ENCODE assay signal across 10 mouse cellular contexts in genomic region chr4:32538488-32538887, GRCm38 (mm10).
DNase-seq lines count a peak whose midpoint lies in the region; ATAC-seq and TF ChIP-seq lines count a peak whose summit lies in the region.
"Had no signal": no experiment of that assay in that cellular context is flagged by ENCODE, and none has a peak within 500 bp of the region (broad histone marks: within the 10 kb centered on the region; RNA-seq: fewer than 3 reads in every experiment).

No protein-coding gene starts in this region.

- H3K27ac ChIP-seq in neural tube, embryonic 12.5 days, result no peak overlapping the region
- peak overlapping the region; percentile 49; the same call in 1 of the 2 replicates for H3K27ac ChIP-seq in hindbrain, postnatal 0 days
- H3K27ac ChIP-seq in limb, embryonic 10.5 days, result peak overlapping the region; percentile 86; the same call in 1 of the 2 replicates
- H3K27ac ChIP-seq: limb, embryonic 15.5 days had no signal

- 0 out of 2 replicates have a peak, but pooled peaks have one; percentile 17 for ATAC-seq in neural tube, embryonic 12.5 days (ENCODE audit: low FRiP score, low read depth)
- peak; percentile 28; the same call in 1 of the 2 replicates for ATAC-seq in hindbrain, postnatal 0 days

- H3K4me2 ChIP-seq in neural tube, embryonic 12.5 days (replicated peaks), result no peak overlapping the region
- no peak overlapping the region for H3K4me2 ChIP-seq in hindbrain, postnatal 0 days (ENCODE audit: low read depth, low read length)
- H3K4me2 ChIP-seq: limb, embryonic 15.5 days had no signal

- H3K4me1 ChIP-seq in neural tube, embryonic 12.5 days, result peaks cover 35% of the 10 kb centered on the region
- peaks cover 9% of the 10 kb centered on the region; the same call in 1 of the 2 replicates for H3K4me1 ChIP-seq in hindbrain, postnatal 0 days (ENCODE audit: insufficient read depth, low read length)
- peaks cover 38% of the 10 kb centered on the region for H3K4me1 ChIP-seq in limb, embryonic 10.5 days

- no peak overlapping the region for H3K9ac ChIP-seq in neural tube, embryonic 12.5 days
- H3K9ac ChIP-seq in hindbrain, postnatal 0 days (replicated peaks; ENCODE audit: low read length), result no peak overlapping the region
- H3K9ac ChIP-seq: limb, embryonic 15.5 days had no signal

- no peaks in the 10 kb centered on the region for H3K9me3 ChIP-seq in neural tube, embryonic 12.5 days
- H3K9me3 ChIP-seq in hindbrain, postnatal 0 days (ENCODE audit: low read length), result no peaks in the 10 kb centered on the region
- H3K9me3 ChIP-seq in limb, embryonic 10.5 days (replicated peaks), result no peaks in the 10 kb centered on the region
- H3K9me3 ChIP-seq: limb, embryonic 15.5 days had no signal

- TF ChIP-seq CTCF in hindbrain, postnatal 0 days (IDR thresholded peaks at IDR 0.05; ENCODE audit: low read depth), result no peak

- no peak for DNase-seq in neural tube, embryonic 10.5 days (ENCODE audit: extremely low spot score, low spot score)
- DNase-seq in hindbrain, postnatal 0 days (ENCODE audit: low spot score), result no peak
- DNase-seq in limb, embryonic 10.5 days (ENCODE audit: low spot score), result no peak
- no peak for DNase-seq in urinary bladder, postnatal 14 days (ENCODE audit: low spot score)
- DNase-seq in layer of hippocampus, adult 9-11 months, result no peak
- no peak for DNase-seq in frontal cortex, postnatal 10 days (ENCODE audit: low spot score in 2 of 2)
- DNase-seq in left cerebral cortex, adult 8-10 months (ENCODE audit: low spot score in 2 of 2), result no peak

- no peaks in the 10 kb centered on the region for H3K27me3 ChIP-seq in neural tube, embryonic 12.5 days (replicated peaks)
- no peaks in the 10 kb centered on the region for H3K27me3 ChIP-seq in hindbrain, postnatal 0 days (ENCODE audit: insufficient read depth, low read length)
- H3K27me3 ChIP-seq in limb, embryonic 10.5 days (ENCODE audit: low read depth, poor library complexity, severe bottlenecking), result no peaks in the 10 kb centered on the region
- H3K27me3 ChIP-seq: CH12.LX; limb, embryonic 15.5 days had no signal

- WGBS in neural tube, embryonic 12.5 days, result 74% methylated on average over 4 of the region's 4 CpGs
- WGBS in hindbrain, postnatal 0 days, result 56% methylated on average over 4 of the region's 4 CpGs
- WGBS in limb, embryonic 10.5 days, result 81% methylated on average over 4 of the region's 4 CpGs

- no peak overlapping the region for H3K4me3 ChIP-seq in neural tube, embryonic 12.5 days
- no peak overlapping the region for H3K4me3 ChIP-seq in hindbrain, postnatal 0 days (ENCODE audit: low read length)
- no peak overlapping the region for H3K4me3 ChIP-seq in limb, embryonic 10.5 days
- H3K4me3 ChIP-seq: limb, embryonic 15.5 days had no signal

- no peaks in the 10 kb centered on the region for H3K36me3 ChIP-seq in neural tube, embryonic 12.5 days
- no peaks in the 10 kb centered on the region for H3K36me3 ChIP-seq in hindbrain, postnatal 0 days (ENCODE audit: insufficient read depth, low read length)
- H3K36me3 ChIP-seq in limb, embryonic 10.5 days, result peaks cover 3% of the 10 kb centered on the region; the same call in 1 of the 2 replicates
- H3K36me3 ChIP-seq: limb, embryonic 15.5 days had no signal
